Mouse (Mus musculus) CH12.LX (cell line): ENCODE measurements around the gene Dbx1.

ENCODE experiments used
- CTCF ChIP-seq, 2 experiments: IDR thresholded peaks in 1 of 2; conservative IDR thresholded peaks in 1 of 2; 2 replicates each; pipeline ENCODE4 v1.5.1; 2011 to 2012; ENCODE audit warnings: low read depth in 2 of 2, low read length in 2 of 2, improper control_type of control experiment in 1 of 2, inconsistent platforms in 1 of 2, mild to moderate bottlenecking in 1 of 2, moderate library complexity in 1 of 2
- E2F4 ChIP-seq: IDR thresholded peaks from 2 replicates; pipeline ENCODE4 v1.6.1; 2011; ENCODE audit warnings: low read depth, low read length, improper control_type of control experiment; ENCODE audit not compliant: insufficient replicate concordance
- ZC3H11A ChIP-seq: IDR thresholded peaks from 2 replicates; pipeline ENCODE4 v1.6.1; 2012; ENCODE audit warnings: low read depth, mild to moderate bottlenecking, inconsistent platforms, low read length, improper control_type of control experiment

DNA sequence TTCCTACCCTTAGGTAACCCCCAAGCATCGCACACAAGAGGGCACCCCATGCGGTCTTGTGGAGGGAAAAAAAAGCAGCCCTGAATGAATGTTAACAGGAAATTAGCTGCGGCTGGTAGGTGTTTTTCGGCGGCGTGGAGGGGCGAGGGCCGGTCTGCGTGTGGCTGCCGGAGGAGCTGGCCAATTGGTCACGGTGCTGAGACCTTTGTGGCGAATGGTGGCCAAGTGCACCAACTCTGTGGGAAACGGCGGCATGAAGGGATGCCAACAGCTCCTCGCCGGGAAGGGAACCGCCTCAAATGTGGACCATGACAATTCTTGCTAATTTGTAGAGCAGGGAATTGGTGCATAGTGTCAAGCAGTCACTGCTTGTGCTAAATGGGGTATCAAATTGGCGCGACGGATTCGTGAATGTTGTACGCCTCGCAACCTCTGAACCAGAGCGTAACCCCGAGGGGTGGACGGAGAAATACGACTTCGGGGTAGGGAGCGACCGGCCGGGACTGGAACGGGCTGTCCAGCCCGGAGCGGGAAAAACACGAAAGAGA, 1.5 kb downstream of the Dbx1 start:
- no peak for TF ChIP-seq CTCF (conservative IDR thresholded peaks at IDR 0.05 in 1 of 2, IDR thresholded peaks at IDR 0.05 in 1 of 2; ENCODE audit: low read depth in 2 of 2, low read length in 2 of 2)
- TF ChIP-seq ZC3H11A: no peak
- no peak for TF ChIP-seq E2F4
